Mouse (Mus musculus): ENCODE measurements around the gene Gm10073.

GRCm38 (mm10) chr8:106570386-106570785 is 2.9 kb downstream of the Gm10073 start:
- TF ChIP-seq CTCF (IDR thresholded peaks at IDR 0.05; ENCODE audit: insufficient read depth, low read depth, low read length): no peak
- TF ChIP-seq POLR2A (IDR thresholded peaks at IDR 0.05; ENCODE audit: insufficient read depth, low read depth, low read length): no peak

All from olfactory bulb, adult 2 months (tissue).